Mouse (Mus musculus): ENCODE results near the gene Syna. TPM values are rescaled to one million over a fixed set of nuclear protein-coding genes. Genes with fewer than 3 reads are reported as not detected.

Gene Syna
- 0.31 and 0.52 TPM in 2 replicates for polyA plus RNA-seq (2015; fragmentation: Nextera tagmentation; extraction: Ambion mirVana)

DNA sequence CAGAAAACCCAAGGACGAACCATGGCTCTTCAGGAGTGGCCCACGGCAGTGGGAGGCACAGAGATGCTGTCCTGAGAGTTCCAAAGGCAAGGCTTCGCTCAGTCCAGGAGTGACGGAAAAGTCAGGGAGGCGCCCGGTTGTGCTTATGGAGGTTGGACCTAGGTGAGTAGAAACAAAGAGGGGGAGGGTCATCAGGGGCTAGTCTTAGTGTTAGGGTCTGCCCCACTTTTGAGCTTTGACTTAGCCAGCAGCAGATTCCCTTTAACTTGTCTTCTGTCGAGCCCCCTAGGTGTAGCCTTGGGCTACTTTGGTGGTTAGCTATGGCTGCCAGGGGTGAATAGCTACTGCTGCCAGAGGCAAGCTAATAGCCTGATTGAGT, at the start of gene Syna:
TSS of gene Syna (minus strand) at position 101 of the 379 bp plus-strand sequence.
- no peaks in the 10 kb centered on the region for H3K9me3 ChIP-seq (replicated peaks)
- no peak within 1 kb of the TSS for H3K27ac ChIP-seq
- H3K36me3 ChIP-seq (ENCODE audit: poor library complexity, severe bottlenecking): no peaks in the 10 kb centered on the region
- H3K4me2 ChIP-seq: no peak within 1 kb of the TSS
- H3K4me1 ChIP-seq: peaks cover 12% of the 10 kb centered on the region
- H3K9ac ChIP-seq: no peak within 1 kb of the TSS
- ATAC-seq: no peak
- H3K4me3 ChIP-seq: no peak within 1 kb of the TSS
- 90% methylated on average over 7 of the region's 7 CpGs for WGBS
- no peaks in the 10 kb centered on the region for H3K27me3 ChIP-seq

DNA sequence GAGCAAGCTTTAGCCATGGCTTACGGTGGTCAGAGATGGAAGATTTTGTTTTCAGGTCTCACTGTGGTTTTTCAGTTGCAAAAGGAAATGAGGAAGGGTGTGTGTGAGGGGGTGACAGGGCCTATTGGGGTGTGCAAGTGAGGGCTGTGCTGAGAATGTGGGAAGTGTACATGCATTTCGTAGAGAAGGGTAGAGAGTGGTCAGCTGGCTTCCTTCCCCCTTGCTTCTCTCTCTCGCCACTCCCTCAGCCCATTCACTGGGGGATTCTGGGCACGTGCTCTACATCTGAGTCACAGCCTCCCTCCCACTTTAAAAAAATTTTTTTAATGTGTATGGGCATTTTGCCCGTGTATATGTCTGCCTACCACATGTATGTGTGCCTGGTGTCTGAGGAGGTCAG, 47.1 kb upstream of the Syna start:
- 72% methylated on average over 5 of the region's 5 CpGs for WGBS
- no peak overlapping the region for H3K4me2 ChIP-seq
- no peaks in the 10 kb centered on the region for H3K27me3 ChIP-seq
- H3K4me1 ChIP-seq: no peaks in the 10 kb centered on the region
- H3K4me3 ChIP-seq: no peak overlapping the region
- H3K36me3 ChIP-seq (ENCODE audit: poor library complexity, severe bottlenecking): peaks cover 8% of the 10 kb centered on the region; the same call in 1 of the 2 replicates
- no peak for ATAC-seq
- H3K9me3 ChIP-seq (replicated peaks): no peaks in the 10 kb centered on the region
- H3K27ac ChIP-seq: no peak overlapping the region
- no peak overlapping the region for H3K9ac ChIP-seq

DNA sequence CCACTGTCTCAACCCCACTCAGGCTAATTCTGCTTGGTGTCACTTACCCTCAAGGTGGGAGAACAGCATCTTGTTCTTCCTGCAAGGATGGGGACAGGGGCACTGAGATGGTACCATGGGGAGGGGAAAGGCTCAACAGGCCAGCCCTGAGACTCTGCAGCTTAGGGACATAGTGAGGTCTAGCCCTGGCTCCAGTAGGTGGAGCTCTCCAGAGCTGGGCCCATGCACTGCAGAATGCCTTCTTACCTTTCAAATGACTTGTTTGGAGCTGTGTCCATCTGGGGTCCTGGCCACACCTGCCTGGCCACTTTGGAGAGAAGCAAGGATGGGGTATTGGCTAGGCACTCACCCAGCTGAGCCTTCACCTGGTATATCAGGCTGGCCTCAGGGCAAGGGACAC, 46.3 kb upstream of the Syna start:
- H3K9me3 ChIP-seq (replicated peaks): no peaks in the 10 kb centered on the region
- peaks cover 11% of the 10 kb centered on the region; the same call in 1 of the 2 replicates for H3K36me3 ChIP-seq (ENCODE audit: poor library complexity, severe bottlenecking)
- no peaks in the 10 kb centered on the region for H3K27me3 ChIP-seq
- no peak overlapping the region for H3K27ac ChIP-seq
- H3K9ac ChIP-seq: no peak overlapping the region
- H3K4me1 ChIP-seq: no peaks in the 10 kb centered on the region
- no peak overlapping the region for H3K4me2 ChIP-seq
- ATAC-seq: no peak
- no peak overlapping the region for H3K4me3 ChIP-seq

DNA sequence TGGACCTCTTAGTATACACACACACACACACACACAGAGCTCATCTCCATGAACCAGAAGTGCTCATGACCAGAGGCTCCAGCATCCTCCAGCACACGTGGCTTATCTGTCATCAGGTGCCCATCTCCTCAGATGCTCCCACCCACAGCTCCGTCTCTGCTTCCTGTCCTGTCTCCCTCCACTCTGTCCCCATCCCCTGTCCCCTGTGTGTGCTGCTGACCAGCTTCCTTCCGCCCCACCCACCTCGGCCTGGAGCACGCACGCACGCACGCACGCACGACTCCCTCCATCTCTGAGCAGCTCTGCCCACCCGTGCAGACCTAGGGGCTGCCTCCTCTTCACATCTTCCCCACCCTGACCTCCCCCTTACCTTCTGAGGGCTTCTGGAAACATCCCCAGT, 44.4 kb upstream of the Syna start:
- 86% methylated on average over 11 of the region's 11 CpGs for WGBS
- H3K27me3 ChIP-seq: no peaks in the 10 kb centered on the region
- no peak overlapping the region for H3K4me2 ChIP-seq
- ATAC-seq: no peak
- H3K9ac ChIP-seq: no peak overlapping the region
- peaks cover 23% of the 10 kb centered on the region for H3K36me3 ChIP-seq (ENCODE audit: poor library complexity, severe bottlenecking)
- H3K4me1 ChIP-seq: no peaks in the 10 kb centered on the region
- H3K27ac ChIP-seq: no peak overlapping the region
- no peaks in the 10 kb centered on the region for H3K9me3 ChIP-seq (replicated peaks)
- H3K4me3 ChIP-seq: no peak overlapping the region

DNA sequence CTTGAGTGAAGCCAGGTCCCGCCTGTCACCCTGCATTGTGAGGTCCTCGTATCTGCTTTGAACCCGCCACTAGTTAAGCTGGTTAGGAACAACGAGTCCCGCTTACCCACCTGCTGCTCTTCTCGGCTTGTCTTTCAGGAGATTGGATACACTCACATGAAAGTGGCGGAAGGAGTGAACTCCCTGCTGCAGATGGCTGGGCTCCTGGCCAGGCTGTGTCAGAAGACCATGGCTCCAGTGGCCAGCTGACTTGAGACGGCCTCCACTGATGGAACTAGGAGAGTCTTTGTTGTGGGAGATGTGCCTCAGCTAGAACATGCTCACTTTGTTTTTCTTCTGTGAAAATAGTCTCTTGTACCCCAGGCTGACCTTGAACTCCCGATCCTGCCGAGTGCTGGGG, 37.7 kb upstream of the Syna start:
- Histone ChIP-seq H3K36me3 (ENCODE audit: poor library complexity, severe bottlenecking) (peaks cover 83% of the 10 kb centered on the region), H3K4me3 (no peak overlapping the region), H3K27me3 (no peaks in the 10 kb centered on the region), H3K4me2 (no peak overlapping the region), H3K9me3 (replicated peaks) (no peaks in the 10 kb centered on the region), H3K4me1 (no peaks in the 10 kb centered on the region), H3K27ac (no peak overlapping the region; the same call in 1 of the 2 replicates), H3K9ac (no peak overlapping the region)
- WGBS: 85% methylated on average over 10 of the region's 10 CpGs
- ATAC-seq: no peak

DNA sequence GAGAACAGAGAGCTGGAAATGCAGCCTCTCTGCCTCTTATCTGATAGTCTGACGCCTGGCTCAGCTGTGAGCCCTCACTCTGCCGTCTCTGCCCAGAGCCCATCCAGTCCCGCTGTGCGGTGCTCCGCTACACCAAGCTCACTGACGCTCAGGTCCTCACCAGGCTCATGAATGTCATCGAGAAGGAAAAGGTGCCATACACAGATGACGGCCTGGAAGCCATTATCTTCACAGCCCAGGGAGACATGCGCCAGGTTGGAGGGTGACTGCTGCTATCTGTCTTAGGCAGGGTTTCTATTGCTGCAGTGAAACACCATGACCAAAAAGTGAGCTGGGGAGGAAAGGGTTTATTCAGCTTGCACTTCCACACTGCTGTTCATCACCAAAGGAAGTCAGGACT, 33.1 kb upstream of the Syna start:
- WGBS: 88% methylated on average over 9 of the region's 9 CpGs
- H3K36me3 ChIP-seq (ENCODE audit: poor library complexity, severe bottlenecking): peaks cover 90% of the 10 kb centered on the region
- no peaks in the 10 kb centered on the region for H3K9me3 ChIP-seq (replicated peaks)
- no peak overlapping the region for H3K9ac ChIP-seq
- no peak overlapping the region for H3K4me3 ChIP-seq
- ATAC-seq: no peak
- no peak overlapping the region for H3K4me2 ChIP-seq
- H3K27me3 ChIP-seq: no peaks in the 10 kb centered on the region
- H3K27ac ChIP-seq: no peak overlapping the region
- H3K4me1 ChIP-seq: no peaks in the 10 kb centered on the region

DNA sequence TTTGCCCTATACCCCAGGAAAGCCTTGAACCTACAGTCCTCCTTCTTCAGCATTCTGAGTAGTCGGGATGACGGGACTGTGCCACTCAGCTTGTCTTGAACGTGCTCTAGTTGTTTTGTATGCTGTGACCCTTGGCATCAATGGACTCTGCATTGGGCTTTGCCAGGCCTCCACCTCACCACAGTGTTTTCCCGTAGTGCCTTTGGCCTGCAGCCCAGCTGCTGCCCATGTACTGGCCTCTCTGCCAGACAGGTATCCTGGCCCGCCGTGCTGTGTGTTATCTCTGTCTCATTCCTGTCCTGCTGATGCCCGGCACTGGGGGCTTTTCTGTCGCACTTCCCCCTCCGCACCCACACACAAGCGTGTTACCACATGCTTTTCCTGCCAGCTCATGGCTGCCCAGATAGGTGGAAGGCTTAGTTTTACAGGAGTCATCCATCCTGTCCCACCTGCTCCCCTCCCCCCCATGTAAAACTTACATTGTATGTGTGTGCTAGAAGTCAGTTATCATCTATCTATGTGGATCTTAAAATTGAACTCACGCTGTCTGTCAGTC, 32.1 kb upstream of the Syna start:
- H3K27me3 ChIP-seq: no peaks in the 10 kb centered on the region
- 92% methylated on average over 11 of the region's 11 CpGs for WGBS
- H3K36me3 ChIP-seq (ENCODE audit: poor library complexity, severe bottlenecking): peaks cover 88% of the 10 kb centered on the region
- H3K27ac ChIP-seq: no peak overlapping the region
- no peaks in the 10 kb centered on the region for H3K9me3 ChIP-seq (replicated peaks)
- H3K9ac ChIP-seq: no peak overlapping the region
- H3K4me1 ChIP-seq: no peaks in the 10 kb centered on the region
- no peak for ATAC-seq
- no peak overlapping the region for H3K4me2 ChIP-seq
- H3K4me3 ChIP-seq: no peak overlapping the region

DNA sequence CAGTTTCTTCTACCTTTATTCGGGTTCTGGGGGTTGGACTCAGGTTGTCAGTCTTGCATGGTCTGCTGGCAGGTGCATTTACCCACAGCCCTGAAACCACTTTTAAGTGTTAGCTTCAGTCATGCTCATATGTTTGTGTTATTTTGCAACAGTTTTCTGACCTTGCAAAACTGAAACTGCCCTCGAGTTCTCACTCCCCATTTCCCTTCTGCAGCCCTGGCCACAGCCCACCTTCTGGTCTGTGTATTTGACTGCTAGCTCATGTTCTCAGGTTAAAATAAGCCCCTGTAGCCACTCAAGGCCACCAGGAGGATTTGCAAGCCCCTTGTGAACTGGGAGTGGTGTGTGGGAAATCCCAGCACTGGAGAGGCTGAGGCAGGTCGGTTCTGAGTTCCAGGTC, 29.9 kb upstream of the Syna start:
- ATAC-seq: no peak
- Histone ChIP-seq H3K4me1 (no peaks in the 10 kb centered on the region), H3K27me3 (no peaks in the 10 kb centered on the region), H3K9me3 (replicated peaks) (no peaks in the 10 kb centered on the region), H3K27ac (no peak overlapping the region), H3K4me3 (no peak overlapping the region), H3K9ac (no peak overlapping the region), H3K36me3 (ENCODE audit: poor library complexity, severe bottlenecking) (peaks cover 72% of the 10 kb centered on the region), H3K4me2 (no peak overlapping the region)
- 95% methylated on average over 3 of the region's 3 CpGs for WGBS

DNA sequence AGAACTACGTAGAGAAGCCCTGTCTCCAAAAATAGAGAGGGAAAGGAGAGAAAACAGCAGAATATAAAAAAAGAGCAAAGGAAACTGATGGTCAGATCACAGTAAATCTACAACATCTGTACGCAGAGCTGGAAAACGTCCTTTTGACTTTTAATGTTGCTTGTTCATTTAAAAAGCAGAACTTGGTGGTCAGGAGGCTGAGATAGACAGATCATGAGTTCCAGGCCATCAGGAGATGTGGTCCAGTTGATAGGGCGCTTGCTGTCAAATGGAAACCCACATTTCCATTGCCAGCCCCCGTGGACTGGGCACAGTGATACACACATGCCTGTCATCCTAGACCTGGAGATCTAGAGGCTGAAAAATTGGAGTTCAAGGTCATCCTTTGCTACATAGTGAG, 24.8 kb upstream of the Syna start:
- Histone ChIP-seq H3K4me1 (peaks cover 15% of the 10 kb centered on the region), H3K36me3 (ENCODE audit: poor library complexity, severe bottlenecking) (peaks cover 23% of the 10 kb centered on the region), H3K4me2 (no peak overlapping the region), H3K27me3 (no peaks in the 10 kb centered on the region), H3K27ac (no peak overlapping the region), H3K9me3 (replicated peaks) (no peaks in the 10 kb centered on the region), H3K4me3 (no peak overlapping the region), H3K9ac (no peak overlapping the region)
- no peak for ATAC-seq
- WGBS: 92% methylated on average over 5 of the region's 5 CpGs

DNA sequence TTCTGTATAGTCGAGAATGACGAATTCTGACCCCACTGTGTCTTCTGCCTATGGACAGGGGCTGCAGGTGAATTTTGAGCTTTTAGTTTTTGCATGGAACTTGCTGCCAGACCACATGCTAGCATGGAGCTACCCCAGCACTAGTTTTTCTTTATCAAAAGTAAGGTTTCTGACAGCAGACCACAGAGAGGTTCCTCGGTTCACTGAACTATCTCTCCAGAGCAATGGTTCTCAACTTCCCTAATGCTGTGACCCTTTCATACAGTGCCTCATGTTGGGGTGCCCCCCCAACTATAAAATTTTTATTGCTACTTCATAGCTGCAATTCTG, 23.9 kb upstream of the Syna start:
- Histone ChIP-seq H3K27me3 (no peaks in the 10 kb centered on the region), H3K4me3 (peak overlapping the region; percentile 97), H3K9ac (peak overlapping the region; percentile 87; the same call in 1 of the 2 replicates), H3K4me1 (peaks cover 15% of the 10 kb centered on the region), H3K36me3 (ENCODE audit: poor library complexity, severe bottlenecking) (peaks cover 17% of the 10 kb centered on the region), H3K4me2 (peak overlapping the region; percentile 78), H3K9me3 (replicated peaks) (no peaks in the 10 kb centered on the region), H3K27ac (no peak overlapping the region)
- 79% methylated on average over 3 of the region's 3 CpGs for WGBS
- ATAC-seq: no peak

DNA sequence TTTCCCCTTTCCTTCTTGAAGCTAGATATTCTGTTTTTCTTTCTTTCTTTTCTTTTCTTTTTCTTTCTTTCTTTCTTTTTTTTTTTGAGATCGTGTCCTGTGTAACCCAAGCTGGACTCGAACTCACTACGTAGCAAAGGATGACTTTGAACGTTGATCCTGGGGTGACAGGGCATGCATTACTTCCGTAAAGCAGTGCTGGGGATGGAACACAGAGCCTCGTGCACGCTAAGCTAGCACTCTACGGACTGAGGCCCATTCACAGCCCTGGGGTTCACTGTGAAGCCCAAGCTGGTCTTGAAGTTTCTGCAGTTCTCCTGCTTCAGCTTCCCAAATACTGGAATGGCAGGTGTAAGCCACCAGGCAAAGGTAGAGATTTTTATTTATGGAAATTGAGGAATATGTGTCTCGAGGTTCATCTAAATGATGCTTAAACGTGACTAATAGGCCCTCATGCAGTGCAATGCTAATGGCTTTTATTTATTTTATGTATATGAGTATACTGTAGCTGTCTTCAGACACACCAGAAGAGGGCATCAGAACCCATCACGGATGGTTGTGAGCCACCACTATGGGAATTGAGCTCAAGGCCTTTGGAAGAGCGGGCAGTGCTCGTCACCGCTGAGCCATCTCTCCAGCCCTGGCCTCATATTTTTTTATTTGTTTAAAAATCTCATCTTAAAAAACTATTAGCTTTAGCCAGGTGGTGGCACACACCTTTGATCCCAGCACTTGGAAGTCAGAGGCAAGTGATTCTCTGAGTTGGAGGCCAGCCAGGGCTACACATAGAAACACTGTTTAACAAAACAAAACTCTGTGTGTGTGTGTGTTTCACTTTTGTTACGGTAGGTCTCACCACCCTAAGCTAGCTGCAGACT, 23.3 kb upstream of the Syna start:
- Histone ChIP-seq H3K4me2 (peak overlapping the region; percentile 78), H3K9me3 (replicated peaks) (no peaks in the 10 kb centered on the region), H3K4me1 (peaks cover 15% of the 10 kb centered on the region), H3K27me3 (no peaks in the 10 kb centered on the region), H3K27ac (no peak overlapping the region), H3K36me3 (ENCODE audit: poor library complexity, severe bottlenecking) (peaks cover 14% of the 10 kb centered on the region), H3K9ac (peak overlapping the region; percentile 87), H3K4me3 (peak overlapping the region; percentile 97)
- ATAC-seq: no peak; the same call in 1 of the 2 replicates
- WGBS: 31% methylated on average over 15 of the region's 15 CpGs

DNA sequence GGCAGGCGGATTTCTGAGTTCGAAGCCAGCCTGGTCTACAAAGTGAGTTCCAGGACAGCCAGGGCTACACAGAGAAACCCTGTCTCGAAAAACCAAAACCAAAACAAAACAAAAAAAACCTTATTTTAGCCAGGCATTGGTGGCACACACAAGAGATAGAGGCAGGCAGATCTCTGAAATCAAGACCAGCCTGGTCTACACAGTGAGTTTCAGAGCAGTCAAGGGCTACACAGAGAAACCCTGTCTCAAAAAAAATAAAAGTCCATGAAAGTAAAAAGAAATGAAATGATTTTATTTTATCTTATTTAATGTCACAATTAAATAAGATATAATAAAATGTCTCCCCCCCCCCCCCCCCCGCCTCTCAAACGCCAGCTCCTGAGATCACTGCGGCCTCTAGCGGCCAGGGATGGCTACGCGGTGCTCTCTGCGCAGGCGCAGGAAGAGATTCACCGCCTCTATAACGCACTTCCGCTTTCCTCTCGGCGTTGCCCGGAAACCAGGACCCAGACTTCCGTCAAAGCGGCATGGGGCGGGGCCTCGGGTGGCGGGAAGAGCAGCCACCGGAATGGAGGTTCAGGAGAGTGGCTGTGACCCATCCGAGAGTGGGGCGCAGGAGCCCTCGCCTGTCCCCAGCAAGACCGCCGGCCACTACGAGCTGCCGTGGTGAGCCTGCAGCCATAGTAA, 22.4 kb upstream of the Syna start:
- 11% methylated on average over 19 of the region's 30 CpGs for WGBS
- no peaks in the 10 kb centered on the region for H3K27me3 ChIP-seq
- peak overlapping the region; percentile 78 for H3K4me2 ChIP-seq
- H3K9me3 ChIP-seq (replicated peaks): no peaks in the 10 kb centered on the region
- H3K4me3 ChIP-seq: peak overlapping the region; percentile 97
- peak; percentile 98 for ATAC-seq
- H3K9ac ChIP-seq: peak overlapping the region; percentile 87
- H3K4me1 ChIP-seq: peaks cover 15% of the 10 kb centered on the region
- peaks cover 8% of the 10 kb centered on the region for H3K36me3 ChIP-seq (ENCODE audit: poor library complexity, severe bottlenecking)
- H3K27ac ChIP-seq: no peak overlapping the region

Measured in forebrain, embryonic 13.5 days (tissue).